Mouse (Mus musculus) G1E (cell line): ENCODE measurements at regions not wholly inside any gene's neighbourhood (a gene's known extent, or its start where the extent isn't known, plus 50 kb on each side); places are given as distances from the start of the nearest gene placed in this dataset.

Experiments used
- ATAC-seq: 2 replicates; pipeline ENCODE4 v1.8.0; 2016; ENCODE audit warnings: mild to moderate bottlenecking; ENCODE audit not compliant: insufficient number of reproducible peaks, poor library complexity, low FRiP score, severe bottlenecking; ENCODE audit errors: extremely low read depth
- DNase-seq: peaks from one replicate; pipeline ENCODE4 v3.0.0; 2012; ENCODE audit warnings: low spot score
- H3K27me3 ChIP-seq: 2 replicates; pipeline ENCODE4 v1.6.1; 2012; ENCODE audit warnings: mild to moderate bottlenecking, low read length, inconsistent platforms; ENCODE audit not compliant: insufficient read depth
- H3K36me3 ChIP-seq: replicated peaks from 2 replicates; pipeline ENCODE3; 2012; ENCODE audit warnings: mild to moderate bottlenecking, inconsistent platforms
- H3K4me1 ChIP-seq: 2 replicates; pipeline ENCODE4 v1.6.1; 2012; ENCODE audit warnings: low read depth, low read length, inconsistent platforms, mixed read lengths; ENCODE audit not compliant: insufficient read depth
- H3K4me3 ChIP-seq: 2 replicates; pipeline ENCODE4 v1.5.1; 2012; ENCODE audit warnings: low read depth, mild to moderate bottlenecking, inconsistent platforms, low read length, moderate library complexity, mixed read lengths
- H3K9me3 ChIP-seq: replicated peaks from 2 replicates; pipeline ENCODE4 v1.6.1; 2012; ENCODE audit warnings: inconsistent platforms
- CTCF ChIP-seq: IDR thresholded peaks from 2 replicates; pipeline ENCODE4 v1.5.1; 2012; ENCODE audit warnings: low read depth, low read length, inconsistent platforms, mixed read lengths
- GATA1 ChIP-seq: IDR thresholded peaks from 2 replicates; pipeline ENCODE4 v1.6.1; 2012; ENCODE audit warnings: borderline replicate concordance, low read length, inconsistent platforms, mixed read lengths
- GATA2 ChIP-seq: IDR thresholded peaks from 2 replicates; pipeline ENCODE4 v1.6.1; 2012; ENCODE audit warnings: low read depth, low read length, inconsistent platforms, borderline replicate concordance
- POLR2AphosphoS5 ChIP-seq: IDR thresholded peaks from 2 replicates; pipeline ENCODE4 v1.6.1; 2012; ENCODE audit warnings: low read depth, low read length, inconsistent platforms; ENCODE audit not compliant: insufficient replicate concordance
- TAL1 ChIP-seq: conservative IDR thresholded peaks from 2 replicates; pipeline ENCODE4 v1.6.1; 2012; ENCODE audit warnings: low read depth, low read length, inconsistent platforms, mixed read lengths

GRCm38 (mm10) chr11:32113118-32113826 lies 86.8 kb downstream of the Il9r start:
- Histone ChIP-seq H3K4me3 (no peak overlapping the region), H3K36me3 (no peaks in the 10 kb centered on the region), H3K9me3 (no peaks in the 10 kb centered on the region), H3K27me3 (no peaks in the 10 kb centered on the region; the same call in 1 of the 2 replicates), H3K4me1 (no peaks in the 10 kb centered on the region)
- TF ChIP-seq TAL1 (no peak), POLR2AphosphoS5 (no peak), GATA1 (no peak), GATA2 (no peak), CTCF (no peak)
- no peak for DNase-seq
- no peak for ATAC-seq

GRCm38 (mm10) chr11:32112521-32112920 lies 87.6 kb downstream of the Il9r start:
- TF ChIP-seq CTCF (no peak), GATA1 (no peak), TAL1 (no peak), GATA2 (no peak), POLR2AphosphoS5 (no peak)
- no peak for ATAC-seq
- no peaks in the 10 kb centered on the region; the same call in 1 of the 2 replicates for H3K27me3 ChIP-seq
- H3K9me3 ChIP-seq, result no peaks in the 10 kb centered on the region
- no peaks in the 10 kb centered on the region for H3K36me3 ChIP-seq
- DNase-seq, result no peak
- H3K4me1 ChIP-seq, result no peaks in the 10 kb centered on the region
- H3K4me3 ChIP-seq, result no peak overlapping the region

- Histone ChIP-seq H3K27me3 (no peaks in the 10 kb centered on the region; the same call in 1 of the 2 replicates), H3K9me3 (no peaks in the 10 kb centered on the region), H3K4me3 (no peak overlapping the region), H3K4me1 (no peaks in the 10 kb centered on the region), H3K36me3 (no peaks in the 10 kb centered on the region)
- no peak for TF ChIP-seq TAL1
- no peak for TF ChIP-seq POLR2AphosphoS5
- no peak for TF ChIP-seq GATA1
- no peak for TF ChIP-seq CTCF
- TF ChIP-seq GATA2, result no peak
- no peak for ATAC-seq
- no peak for DNase-seq
Measured at GRCm38 (mm10) chr11:32111841-32112240, 88.2 kb downstream of the Il9r start.

GRCm38 (mm10) chr11:32109911-32110310 lies 90.2 kb downstream of the Il9r start:
- no peak for DNase-seq
- H3K4me1 ChIP-seq, result no peaks in the 10 kb centered on the region
- H3K9me3 ChIP-seq, result no peaks in the 10 kb centered on the region
- H3K4me3 ChIP-seq, result no peak overlapping the region
- no peaks in the 10 kb centered on the region for H3K36me3 ChIP-seq
- no peak for TF ChIP-seq POLR2AphosphoS5
- TF ChIP-seq GATA1, result no peak
- TF ChIP-seq TAL1, result no peak
- no peak for TF ChIP-seq GATA2
- TF ChIP-seq CTCF, result no peak
- H3K27me3 ChIP-seq, result peaks cover 3% of the 10 kb centered on the region; the same call in 1 of the 2 replicates
- ATAC-seq, result no peak
